Mouse (Mus musculus) kidney, adult 2 months (tissue): ENCODE measurements at regions not wholly inside any gene's neighbourhood (a gene's known extent, or its start where the extent isn't known, plus 50 kb on each side); places are given as distances from the start of the nearest gene placed in this dataset.

Experiments
- DNase-seq: peaks from one replicate; pipeline ENCODE4 v3.0.0; 2021
- H3K27ac ChIP-seq: fragments of 200-500 bp; 2 replicates; pipeline ENCODE4 v1.5.1; 2012; ENCODE audit warnings: low read depth, low read length, control low read depth, inconsistent platforms; ENCODE audit not compliant: insufficient read depth
- H3K27me3 ChIP-seq: fragments of 200-500 bp; replicated peaks from 2 replicates; pipeline ENCODE4 v1.6.1; 2012; ENCODE audit warnings: mild to moderate bottlenecking, moderate library complexity, low read length, inconsistent platforms; ENCODE audit not compliant: control insufficient read depth, insufficient read depth
- H3K36me3 ChIP-seq: fragments of 200-500 bp; 2 replicates; pipeline ENCODE4 v1.6.1; 2012; ENCODE audit warnings: mild to moderate bottlenecking, moderate library complexity, low read length, inconsistent platforms; ENCODE audit not compliant: control insufficient read depth, insufficient read depth
- H3K4me1 ChIP-seq: fragments of 200-500 bp; 2 replicates; pipeline ENCODE4 v1.6.1; 2011; ENCODE audit warnings: low read length; ENCODE audit not compliant: control insufficient read depth, insufficient read depth
- H3K4me3 ChIP-seq: fragments of 200-500 bp; 2 replicates; pipeline ENCODE4 v1.5.1; 2011; ENCODE audit warnings: mild to moderate bottlenecking, low read depth, low read length, control low read depth; ENCODE audit not compliant: insufficient read depth
- CTCF ChIP-seq: fragments of 200-500 bp; conservative IDR thresholded peaks from 2 replicates; pipeline ENCODE4 v1.5.1; 2011; ENCODE audit warnings: low read depth, mild to moderate bottlenecking, control low read depth, low read length, moderate library complexity, mixed read lengths; ENCODE audit not compliant: insufficient read depth, insufficient read length
- POLR2A ChIP-seq: fragments of 200-500 bp; IDR thresholded peaks from one replicate; pipeline ENCODE4 v1.6.1; 2011; ENCODE audit warnings: low read depth, low read length, control low read depth
- WGBS: fragments of 180-500 bp; shearing (Covaris S2); methylation state at CpG from one replicate; pipeline ENCODE4 v1.1.7; 2018; 5-methylcytosine and 5-hydroxymethylcytosine counted together

DNA sequence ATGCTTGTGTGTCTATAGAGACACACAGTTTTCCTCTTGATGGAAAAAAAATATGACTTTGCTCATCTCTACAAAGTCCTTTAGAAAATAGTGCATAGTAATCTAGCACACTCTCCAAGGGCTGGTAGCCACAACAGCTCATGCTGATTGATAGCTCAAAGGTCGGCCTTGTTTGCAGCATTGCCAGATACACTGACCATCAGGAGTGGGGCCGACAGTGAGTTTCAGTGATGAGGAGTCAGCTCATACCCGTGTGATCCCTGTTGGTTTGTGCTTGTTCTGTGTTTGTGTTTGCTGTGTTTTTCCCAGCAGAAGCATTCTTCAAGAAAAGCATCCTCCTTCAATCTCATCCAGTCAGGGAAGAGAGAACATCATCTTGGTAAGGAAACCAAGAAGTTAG lies 220.1 kb upstream of the Map3k7 start:
- TF ChIP-seq POLR2A: no peak
- TF ChIP-seq CTCF: no peak
- Histone ChIP-seq H3K27ac (no peak overlapping the region), H3K4me1 (no peaks in the 10 kb centered on the region), H3K36me3 (no peaks in the 10 kb centered on the region), H3K4me3 (no peak overlapping the region), H3K27me3 (no peaks in the 10 kb centered on the region)
- no peak for DNase-seq
- 73% methylated on average over 3 of the region's 3 CpGs for WGBS

DNA sequence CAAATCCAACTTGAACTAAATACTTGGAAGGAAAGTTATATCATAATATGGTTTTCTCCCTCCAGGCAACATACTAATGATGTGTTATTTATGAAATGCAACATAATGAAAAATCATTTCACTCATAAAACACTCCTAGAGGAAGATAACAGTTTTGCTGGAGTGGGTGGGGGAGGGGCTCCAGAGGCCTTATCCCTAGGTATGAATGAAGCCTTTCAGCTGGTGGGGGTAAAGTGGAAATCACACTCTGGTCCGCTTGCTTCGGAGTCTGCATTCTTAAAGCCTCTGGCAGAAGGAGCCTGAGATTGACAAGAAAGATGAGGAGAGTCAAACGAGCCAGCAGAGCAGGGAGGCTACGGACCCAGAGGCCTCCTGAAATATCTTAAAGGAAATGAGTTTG lies 219.5 kb upstream of the Map3k7 start:
- WGBS: 77% methylated on average over 4 of the region's 4 CpGs
- no peak for DNase-seq
- Histone ChIP-seq H3K4me3 (no peak overlapping the region), H3K27ac (no peak overlapping the region), H3K27me3 (no peaks in the 10 kb centered on the region), H3K4me1 (no peaks in the 10 kb centered on the region), H3K36me3 (no peaks in the 10 kb centered on the region)
- TF ChIP-seq CTCF (no peak), POLR2A (no peak)

- H3K4me3 ChIP-seq: no peak overlapping the region
- TF ChIP-seq CTCF (no peak), POLR2A (no peak)
These were observed 210.1 kb upstream of the Map3k7 start for GRCm38 (mm10) chr4:31753677-31754312.

DNA sequence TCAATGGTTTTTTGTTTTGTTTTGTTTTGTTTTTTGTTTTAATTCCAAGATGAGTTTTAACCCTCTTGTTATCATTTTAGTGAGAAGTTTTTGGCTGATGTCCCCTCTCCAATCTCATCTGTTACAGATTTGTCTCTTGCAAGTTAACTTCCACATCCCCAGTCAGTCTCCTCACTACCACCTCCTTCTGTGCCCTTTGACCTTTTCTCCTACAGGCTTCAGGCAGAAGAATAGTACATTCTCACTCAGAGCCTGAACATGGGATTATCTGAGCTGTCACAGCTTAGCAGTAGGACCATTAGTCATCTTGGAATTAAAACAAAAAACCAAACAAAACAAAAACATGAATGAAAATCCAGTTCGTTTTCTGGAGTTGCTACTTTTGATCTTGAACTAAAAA lies 206.8 kb upstream of the Map3k7 start:
- no peak overlapping the region for H3K27ac ChIP-seq
- H3K4me1 ChIP-seq: no peaks in the 10 kb centered on the region
- no peak overlapping the region for H3K4me3 ChIP-seq
- 44% methylated on average over 1 of the region's 1 CpGs for WGBS
- no peaks in the 10 kb centered on the region for H3K36me3 ChIP-seq
- DNase-seq: no peak
- TF ChIP-seq POLR2A (no peak), CTCF (no peak)
- no peaks in the 10 kb centered on the region for H3K27me3 ChIP-seq

More at GRCm38 (mm10) chr4:31753677-31754312, 210.1 kb upstream of the Map3k7 start:
- no peaks in the 10 kb centered on the region for H3K4me1 ChIP-seq
- no peak for DNase-seq
- no peaks in the 10 kb centered on the region for H3K36me3 ChIP-seq
- no peaks in the 10 kb centered on the region for H3K27me3 ChIP-seq
- no peak overlapping the region for H3K27ac ChIP-seq
- 93% methylated on average over 5 of the region's 5 CpGs for WGBS

- no peak overlapping the region for H3K27ac ChIP-seq
- WGBS: 58% methylated on average over 4 of the region's 4 CpGs
- no peak for DNase-seq
- H3K4me1 ChIP-seq: no peaks in the 10 kb centered on the region
- TF ChIP-seq CTCF: no peak
- TF ChIP-seq POLR2A: no peak
- H3K27me3 ChIP-seq: no peaks in the 10 kb centered on the region
- H3K4me3 ChIP-seq: no peak overlapping the region
- H3K36me3 ChIP-seq: no peaks in the 10 kb centered on the region
These were observed 203.8 kb upstream of the Map3k7 start for GRCm38 (mm10) chr4:31760116-31760515.

DNA sequence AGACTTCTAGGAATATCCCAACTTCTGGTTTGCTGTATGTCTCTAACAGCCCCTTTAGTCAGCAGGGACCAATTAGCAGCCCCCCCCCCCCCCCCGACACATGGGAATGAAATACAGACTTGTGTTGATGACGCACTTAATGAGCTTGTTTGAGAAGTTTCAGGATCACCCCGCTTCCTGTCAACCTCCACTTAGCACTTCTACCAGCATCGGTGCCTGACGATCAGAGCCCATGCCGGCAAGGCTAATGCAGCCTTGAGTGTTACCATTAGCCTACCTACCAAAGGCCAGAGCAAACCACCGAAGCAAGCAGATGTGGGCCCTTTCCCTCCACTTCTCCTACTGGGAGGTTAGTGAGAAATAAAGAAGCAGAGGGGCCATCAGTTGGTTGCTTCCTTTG lies 201.7 kb upstream of the Map3k7 start:
- TF ChIP-seq CTCF: no peak
- no peak for TF ChIP-seq POLR2A
- DNase-seq: no peak
- Histone ChIP-seq H3K4me1 (no peaks in the 10 kb centered on the region), H3K27me3 (no peaks in the 10 kb centered on the region), H3K36me3 (no peaks in the 10 kb centered on the region), H3K27ac (no peak overlapping the region), H3K4me3 (no peak overlapping the region)
- 62% methylated on average over 7 of the region's 7 CpGs for WGBS

- Histone ChIP-seq H3K36me3 (no peaks in the 10 kb centered on the region), H3K27me3 (no peaks in the 10 kb centered on the region; the same call in 1 of the 2 replicates), H3K4me1 (no peaks in the 10 kb centered on the region), H3K27ac (no peak overlapping the region), H3K4me3 (no peak overlapping the region)
- TF ChIP-seq POLR2A (no peak), CTCF (no peak)
- WGBS: 71% methylated on average over 6 of the region's 6 CpGs
- DNase-seq: peak; percentile 14
These were observed 195.8 kb upstream of the Map3k7 start for GRCm38 (mm10) chr4:31768026-31768626.
